Mouse (Mus musculus) embryonic facial prominence, embryonic 13.5 days (tissue): Measurements from ENCODE around the gene Emsy. TPM values are rescaled to one million over a fixed set of nuclear protein-coding genes. Genes with fewer than 3 reads are reported as not detected.

ENCODE experiments used
- ATAC-seq: fragments of 200-750 bp; cut with Nextera tagmentation; 2 replicates; pipeline ENCODE4 v1.8.0; 2017; ENCODE audit warnings: low read depth; ENCODE audit not compliant: insufficient number of reproducible peaks, insufficient read depth, low FRiP score, low TSS enrichment
- H3K27ac ChIP-seq: fragments of 300-500 bp; sonication (generic); 2 replicates; pipeline ENCODE4 v1.5.1; 2015; ENCODE audit warnings: moderate library complexity, mild to moderate bottlenecking, inconsistent platforms
- H3K27me3 ChIP-seq: fragments of 300-500 bp; sonication (generic); 2 replicates; pipeline ENCODE4 v1.6.1; 2015; ENCODE audit warnings: mild to moderate bottlenecking, inconsistent platforms
- H3K36me3 ChIP-seq: fragments of 300-500 bp; sonication (generic); 2 replicates; pipeline ENCODE4 v1.6.1; 2015; ENCODE audit warnings: mild to moderate bottlenecking, inconsistent platforms
- H3K4me1 ChIP-seq: fragments of 300-500 bp; sonication (generic); 2 replicates; pipeline ENCODE4 v1.6.1; 2015; ENCODE audit warnings: inconsistent platforms
- H3K4me2 ChIP-seq: fragments of 300-500 bp; sonication (generic); 2 replicates; pipeline ENCODE4 v1.6.1; 2015; ENCODE audit warnings: moderate library complexity, mild to moderate bottlenecking, inconsistent platforms
- H3K4me3 ChIP-seq: fragments of 300-500 bp; sonication (generic); 2 replicates; pipeline ENCODE4 v1.5.1; 2015; ENCODE audit warnings: mild to moderate bottlenecking, inconsistent platforms
- H3K9ac ChIP-seq: fragments of 300-500 bp; sonication (generic); 2 replicates; pipeline ENCODE4 v1.6.1; 2015; ENCODE audit warnings: mild to moderate bottlenecking, inconsistent platforms
- H3K9me3 ChIP-seq: fragments of 300-500 bp; sonication (generic); 2 replicates; pipeline ENCODE4 v1.6.1; 2016; ENCODE audit warnings: inconsistent platforms
- WGBS: fragments of 180-500 bp; shearing (Covaris S2); methylation state at CpG from one replicate; pipeline ENCODE4 v1.1.7; 2015; ENCODE audit warnings: mixed read lengths; 5-methylcytosine and 5-hydroxymethylcytosine counted together
- polyA plus RNA-seq: library from polyadenylated mRNA; unstranded; fragments of >200 nt; fragmentation: Nextera tagmentation; extraction: Ambion mirVana; gene quantifications from 2 replicates; pipeline ENCODE4 v1.2.1, GENCODE M21; 2015

The Emsy gene
- polyA plus RNA-seq, 1 experiment from 2014 or later, result 31.0 TPM

GRCm38 (mm10) chr7:98574771-98575191 is 81.8 kb downstream of the Emsy start:
- H3K4me2 ChIP-seq, result no peak overlapping the region
- no peaks in the 10 kb centered on the region for H3K27me3 ChIP-seq
- 63% methylated on average over 2 of the region's 2 CpGs for WGBS
- H3K9me3 ChIP-seq, result no peaks in the 10 kb centered on the region
- H3K36me3 ChIP-seq, result no peaks in the 10 kb centered on the region
- no peak for ATAC-seq
- H3K9ac ChIP-seq, result no peak overlapping the region
- H3K4me1 ChIP-seq, result peaks cover 12% of the 10 kb centered on the region; the same call in 1 of the 2 replicates
- H3K4me3 ChIP-seq, result no peak overlapping the region
- no peak overlapping the region for H3K27ac ChIP-seq

- H3K36me3 ChIP-seq, result no peaks in the 10 kb centered on the region
- H3K4me2 ChIP-seq, result no peak overlapping the region
- WGBS, result 88% methylated on average over 7 of the region's 7 CpGs
- no peaks in the 10 kb centered on the region for H3K9me3 ChIP-seq
- no peak for ATAC-seq
- H3K9ac ChIP-seq, result no peak overlapping the region
- no peaks in the 10 kb centered on the region for H3K27me3 ChIP-seq
- no peak overlapping the region for H3K4me3 ChIP-seq
- no peak overlapping the region for H3K27ac ChIP-seq
- peaks cover 12% of the 10 kb centered on the region; the same call in 1 of the 2 replicates for H3K4me1 ChIP-seq
Measured at GRCm38 (mm10) chr7:98574271-98574670, 82.3 kb downstream of the Emsy start.

DNA sequence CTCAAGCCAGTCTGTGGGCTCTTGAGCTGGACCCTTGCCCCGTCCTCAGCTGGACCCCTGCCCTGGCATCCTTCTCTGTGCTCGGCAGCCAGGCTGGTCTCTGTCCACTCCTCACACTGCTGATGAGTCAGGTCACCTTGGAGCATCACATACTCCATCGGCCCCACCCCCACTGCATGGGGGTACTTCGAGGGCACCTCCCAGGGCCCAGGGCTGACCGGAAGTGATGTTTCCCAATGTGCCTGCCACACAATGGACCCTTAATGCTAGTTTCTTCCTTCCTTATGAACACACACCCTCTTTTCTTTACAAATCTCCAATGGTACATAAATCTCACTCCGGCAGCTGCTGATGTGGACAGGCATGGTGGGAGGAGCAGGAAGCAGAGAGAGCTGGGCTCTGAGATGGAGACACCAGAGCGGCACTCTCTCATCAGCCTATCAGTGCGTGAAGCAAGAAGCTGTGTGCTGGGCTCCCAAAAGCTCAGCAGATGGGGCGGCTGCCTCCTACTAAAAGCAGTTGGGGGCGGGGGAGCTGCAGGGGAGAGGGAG is 83.3 kb downstream of the Emsy start:
- no peak overlapping the region for H3K4me3 ChIP-seq
- H3K4me2 ChIP-seq, result no peak overlapping the region
- ATAC-seq, result no peak
- H3K9ac ChIP-seq, result no peak overlapping the region
- no peaks in the 10 kb centered on the region for H3K9me3 ChIP-seq
- no peak overlapping the region; the same call in 1 of the 2 replicates for H3K27ac ChIP-seq
- H3K36me3 ChIP-seq, result no peaks in the 10 kb centered on the region
- 68% methylated on average over 10 of the region's 10 CpGs for WGBS
- H3K27me3 ChIP-seq, result no peaks in the 10 kb centered on the region
- peaks cover 12% of the 10 kb centered on the region; the same call in 1 of the 2 replicates for H3K4me1 ChIP-seq

DNA sequence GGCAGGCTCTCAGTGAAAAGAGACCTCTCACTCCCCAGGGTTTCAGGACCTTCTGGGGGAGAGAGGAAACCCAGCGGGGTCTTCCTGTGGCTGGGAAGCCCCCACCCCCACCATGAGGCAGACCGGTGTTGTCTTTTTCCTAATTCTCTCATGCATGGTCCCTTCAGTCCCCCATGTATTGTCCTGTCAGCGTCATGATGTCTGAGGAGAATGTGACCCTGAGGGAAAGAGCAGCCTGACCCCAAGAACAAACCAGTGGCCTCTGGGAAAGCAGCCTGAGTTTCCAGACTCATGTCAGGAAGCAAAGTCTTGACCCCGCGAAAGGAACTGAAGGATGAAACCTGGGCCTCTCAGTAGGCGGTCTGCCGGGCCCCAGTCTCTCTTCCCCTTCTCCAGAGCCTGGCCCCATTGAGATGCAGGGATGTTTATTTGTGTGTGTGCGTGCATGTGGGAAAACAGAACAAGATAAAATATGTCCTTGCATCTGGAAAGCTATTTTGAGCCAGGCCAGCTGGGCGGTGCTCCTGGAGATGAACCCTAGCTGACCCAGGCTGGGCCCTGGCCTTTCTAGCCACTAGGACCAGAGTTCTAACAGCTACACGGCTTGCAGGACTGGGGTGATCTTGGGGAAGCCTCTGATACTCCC is 84.2 kb downstream of the Emsy start:
- Histone ChIP-seq H3K9ac (no peak overlapping the region), H3K9me3 (no peaks in the 10 kb centered on the region), H3K4me2 (no peak overlapping the region), H3K27me3 (no peaks in the 10 kb centered on the region), H3K4me3 (no peak overlapping the region), H3K4me1 (peaks cover 12% of the 10 kb centered on the region; the same call in 1 of the 2 replicates), H3K36me3 (no peaks in the 10 kb centered on the region), H3K27ac (no peak overlapping the region; the same call in 1 of the 2 replicates)
- WGBS, result 42% methylated on average over 10 of the region's 10 CpGs
- ATAC-seq, result no peak

DNA sequence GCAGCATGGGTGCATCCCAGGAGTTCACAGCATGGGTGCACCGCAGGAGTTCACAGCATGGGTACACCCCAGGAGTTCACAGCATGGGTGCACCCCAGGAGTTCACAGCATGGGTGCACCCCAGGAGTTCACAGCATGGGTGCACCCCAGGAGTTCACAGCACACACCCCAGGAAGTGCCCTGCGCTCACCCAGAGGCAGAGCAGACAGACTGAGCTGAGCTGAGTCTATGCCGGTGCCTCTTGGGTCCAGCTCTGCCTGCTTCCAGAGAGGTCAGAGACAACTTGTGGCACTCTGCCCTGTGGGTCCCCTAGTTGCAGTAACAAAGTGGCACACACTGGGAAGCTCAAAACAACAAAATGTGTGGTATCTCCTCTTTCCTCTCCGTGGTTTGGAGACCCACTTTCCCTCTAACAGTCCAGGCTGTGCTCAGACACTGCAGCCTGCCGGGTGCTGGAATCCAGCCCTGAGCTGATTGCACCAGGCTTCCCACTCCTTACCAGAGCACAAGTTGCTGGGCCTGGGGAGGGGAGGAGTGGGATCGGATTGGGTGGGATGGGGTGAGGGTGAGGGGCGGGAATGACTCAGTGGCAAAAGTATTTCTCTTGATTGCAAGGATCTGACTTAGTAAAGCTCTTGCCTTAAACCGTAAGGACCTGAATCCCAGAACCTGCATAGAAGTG is 85.6 kb downstream of the Emsy start:
- no peak overlapping the region for H3K4me2 ChIP-seq
- H3K36me3 ChIP-seq, result no peaks in the 10 kb centered on the region
- no peak overlapping the region for H3K4me3 ChIP-seq
- H3K27ac ChIP-seq, result no peak overlapping the region
- ATAC-seq, result no peak
- peaks cover 12% of the 10 kb centered on the region; the same call in 1 of the 2 replicates for H3K4me1 ChIP-seq
- no peaks in the 10 kb centered on the region for H3K9me3 ChIP-seq
- WGBS, result 61% methylated on average over 8 of the region's 8 CpGs
- no peaks in the 10 kb centered on the region for H3K27me3 ChIP-seq
- H3K9ac ChIP-seq, result no peak overlapping the region

DNA sequence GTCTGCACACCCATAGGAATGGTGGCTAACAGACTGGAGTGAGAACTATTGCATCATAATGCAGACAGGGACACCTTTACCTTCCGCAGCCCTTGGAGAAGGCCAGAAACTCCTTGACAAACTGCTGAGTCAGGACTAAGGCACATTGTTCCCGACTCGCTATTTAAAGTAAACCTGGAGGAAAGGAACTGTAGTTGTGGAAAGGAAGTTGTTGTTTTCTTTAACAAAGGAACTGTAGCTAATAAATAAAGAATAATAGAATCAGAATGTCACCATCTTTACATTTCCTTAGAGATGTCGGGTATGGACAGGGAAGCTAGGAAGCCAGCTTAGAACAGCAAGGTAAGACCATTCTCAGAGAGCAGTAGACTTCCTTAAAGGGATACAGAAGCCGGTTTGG is 89.5 kb downstream of the Emsy start:
- no peaks in the 10 kb centered on the region for H3K9me3 ChIP-seq
- ATAC-seq, result no peak
- no peak overlapping the region for H3K4me3 ChIP-seq
- H3K4me2 ChIP-seq, result no peak overlapping the region
- no peak overlapping the region for H3K27ac ChIP-seq
- H3K27me3 ChIP-seq, result no peaks in the 10 kb centered on the region
- no peaks in the 10 kb centered on the region for H3K36me3 ChIP-seq
- no peak overlapping the region for H3K9ac ChIP-seq
- peaks cover 6% of the 10 kb centered on the region; the same call in 1 of the 2 replicates for H3K4me1 ChIP-seq
- 54% methylated on average over 5 of the region's 5 CpGs for WGBS

DNA sequence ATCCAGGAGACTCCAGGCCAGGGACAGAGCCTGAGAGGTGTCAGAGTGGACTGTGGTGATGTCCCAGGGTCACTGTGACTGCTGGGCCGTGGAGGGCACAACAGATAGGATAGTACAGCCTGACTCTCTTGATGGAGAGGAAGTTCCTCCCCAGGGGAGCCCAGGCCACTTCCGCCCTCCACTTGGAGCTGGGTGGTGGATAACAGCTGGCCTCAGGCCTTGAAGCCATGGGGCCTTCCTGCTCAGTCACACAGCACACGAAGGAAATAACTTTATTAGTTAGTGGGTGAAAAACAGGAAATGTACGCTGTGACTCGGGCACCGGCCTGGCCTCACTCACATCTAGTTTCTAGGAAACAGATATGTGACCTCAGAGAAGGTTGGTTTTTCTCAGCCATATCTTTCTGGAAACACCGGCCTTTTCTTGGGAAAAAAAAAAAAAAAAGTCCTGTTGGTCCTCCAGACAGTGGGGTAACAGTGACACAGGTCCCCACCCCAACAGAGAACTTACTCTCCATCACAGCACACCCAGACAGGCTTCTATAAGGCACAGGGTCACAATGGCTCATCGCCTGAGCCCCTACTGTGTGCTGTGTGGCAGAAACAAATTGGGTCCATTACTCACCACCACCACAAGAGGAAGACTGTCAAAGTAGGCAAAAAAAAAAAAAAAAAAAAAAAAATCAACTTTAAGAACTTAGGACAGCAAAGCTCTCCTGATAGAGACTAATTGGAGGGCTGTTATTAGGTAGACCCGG is 91.8 kb downstream of the Emsy start:
- Histone ChIP-seq H3K4me2 (no peak overlapping the region), H3K9ac (no peak overlapping the region), H3K4me1 (no peaks in the 10 kb centered on the region), H3K4me3 (no peak overlapping the region), H3K9me3 (no peaks in the 10 kb centered on the region), H3K36me3 (no peaks in the 10 kb centered on the region), H3K27ac (no peak overlapping the region; the same call in 1 of the 2 replicates), H3K27me3 (no peaks in the 10 kb centered on the region)
- 74% methylated on average over 9 of the region's 9 CpGs for WGBS
- no peak for ATAC-seq

GRCm38 (mm10) chr7:98563991-98564390 is 92.6 kb downstream of the Emsy start:
- Histone ChIP-seq H3K4me1 (no peaks in the 10 kb centered on the region), H3K27ac (no peak overlapping the region), H3K27me3 (no peaks in the 10 kb centered on the region), H3K36me3 (no peaks in the 10 kb centered on the region), H3K4me3 (no peak overlapping the region), H3K9me3 (no peaks in the 10 kb centered on the region), H3K9ac (no peak overlapping the region), H3K4me2 (no peak overlapping the region)
- ATAC-seq, result no peak
- WGBS, result 83% methylated on average over 6 of the region's 6 CpGs

DNA sequence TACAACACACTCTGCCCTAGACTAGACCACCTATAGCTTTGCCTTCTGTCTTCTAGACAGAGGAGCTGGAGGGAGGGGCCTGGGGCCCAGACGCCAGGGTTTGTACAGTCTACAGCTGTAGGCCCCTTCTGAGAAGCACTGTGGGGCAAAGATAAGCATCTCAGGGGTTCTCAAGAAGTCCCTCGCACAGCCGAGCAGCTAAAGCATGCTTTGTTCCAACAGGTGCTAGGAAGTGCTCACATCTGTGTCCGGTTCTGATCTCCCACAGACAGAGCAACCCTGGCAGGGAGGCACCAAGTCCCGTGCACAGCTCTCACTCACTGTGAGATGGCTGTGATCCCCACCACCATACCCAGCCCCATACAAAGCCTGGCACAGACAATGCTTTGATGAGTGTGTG is 93.6 kb downstream of the Emsy start:
- H3K4me2 ChIP-seq, result no peak overlapping the region
- H3K9ac ChIP-seq, result no peak overlapping the region
- H3K9me3 ChIP-seq, result no peaks in the 10 kb centered on the region
- ATAC-seq, result no peak
- H3K27ac ChIP-seq, result no peak overlapping the region
- 63% methylated on average over 5 of the region's 5 CpGs for WGBS
- no peaks in the 10 kb centered on the region for H3K36me3 ChIP-seq
- H3K27me3 ChIP-seq, result no peaks in the 10 kb centered on the region
- no peak overlapping the region for H3K4me3 ChIP-seq
- H3K4me1 ChIP-seq, result peaks cover 7% of the 10 kb centered on the region; the same call in 1 of the 2 replicates

DNA sequence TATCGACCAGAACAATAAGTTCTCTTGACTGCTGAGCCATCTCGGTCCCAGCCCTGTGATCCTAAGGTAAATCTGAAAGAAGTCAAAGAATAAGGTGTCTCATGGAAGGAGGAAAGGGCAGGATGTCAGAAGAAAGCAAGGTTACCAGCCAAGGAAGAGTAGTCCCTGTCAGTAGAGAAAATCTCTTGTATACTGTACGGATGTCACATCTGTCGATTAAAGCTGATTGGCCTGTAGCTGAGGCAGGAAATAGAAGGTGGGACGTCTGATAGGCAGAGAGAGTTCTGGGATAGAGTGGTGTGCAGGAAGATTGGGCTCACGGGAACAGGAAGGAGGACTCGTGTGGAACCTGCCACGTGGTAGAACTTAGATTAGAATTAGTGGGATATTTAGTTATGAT is 94.4 kb downstream of the Emsy start:
- 80% methylated on average over 8 of the region's 8 CpGs for WGBS
- no peak overlapping the region for H3K4me2 ChIP-seq
- H3K9me3 ChIP-seq, result no peaks in the 10 kb centered on the region
- no peaks in the 10 kb centered on the region for H3K27me3 ChIP-seq
- H3K36me3 ChIP-seq, result no peaks in the 10 kb centered on the region
- no peak overlapping the region for H3K27ac ChIP-seq
- no peak for ATAC-seq
- peaks cover 7% of the 10 kb centered on the region; the same call in 1 of the 2 replicates for H3K4me1 ChIP-seq
- H3K9ac ChIP-seq, result no peak overlapping the region
- H3K4me3 ChIP-seq, result no peak overlapping the region

- no peak overlapping the region for H3K27ac ChIP-seq
- H3K4me2 ChIP-seq, result no peak overlapping the region
- H3K36me3 ChIP-seq, result no peaks in the 10 kb centered on the region
- no peak overlapping the region for H3K9ac ChIP-seq
- WGBS, result 69% methylated on average over 12 of the region's 12 CpGs
- peaks cover 7% of the 10 kb centered on the region; the same call in 1 of the 2 replicates for H3K4me1 ChIP-seq
- H3K4me3 ChIP-seq, result no peak overlapping the region
- H3K27me3 ChIP-seq, result no peaks in the 10 kb centered on the region
- H3K9me3 ChIP-seq, result no peaks in the 10 kb centered on the region
- ATAC-seq, result no peak
Measured at GRCm38 (mm10) chr7:98561556-98562164, 94.9 kb downstream of the Emsy start.
